Mouse (Mus musculus) limb, embryonic 10.5 days (tissue): ENCODE measurements at regions not wholly inside any gene's neighbourhood (a gene's known extent, or its start where the extent isn't known, plus 50 kb on each side); places are given as distances from the start of the nearest gene placed in this dataset.

Experiments
- DNase-seq: peaks from one replicate; pipeline ENCODE4 v3.0.0-alpha.2; 2017; ENCODE audit warnings: low spot score
- H3K27ac ChIP-seq: fragments of 300-500 bp; sonication (generic); 2 replicates; pipeline ENCODE4 v1.5.1; 2016; ENCODE audit warnings: mild to moderate bottlenecking
- H3K27me3 ChIP-seq: fragments of 300-500 bp; sonication (generic); 2 replicates; pipeline ENCODE4 v1.6.1; 2016; ENCODE audit warnings: low read depth, mild to moderate bottlenecking; ENCODE audit not compliant: poor library complexity, severe bottlenecking
- H3K36me3 ChIP-seq: fragments of 300-500 bp; sonication (generic); 2 replicates; pipeline ENCODE4 v1.6.1; 2016; ENCODE audit warnings: mild to moderate bottlenecking, moderate library complexity
- H3K4me1 ChIP-seq: fragments of 300-500 bp; sonication (generic); 2 replicates; pipeline ENCODE4 v1.6.1; 2016
- H3K4me3 ChIP-seq: fragments of 300-500 bp; sonication (generic); 2 replicates; pipeline ENCODE4 v1.5.1; 2016; ENCODE audit warnings: mild to moderate bottlenecking, moderate library complexity
- H3K9me3 ChIP-seq: fragments of 300-500 bp; sonication (generic); replicated peaks from 2 replicates; pipeline ENCODE4 v1.6.1; 2016; ENCODE audit warnings: mild to moderate bottlenecking
- WGBS: fragments of 180-500 bp; shearing (Covaris S2); methylation state at CpG from one replicate; pipeline ENCODE4 v1.1.7; 2016; 5-methylcytosine and 5-hydroxymethylcytosine counted together

DNA sequence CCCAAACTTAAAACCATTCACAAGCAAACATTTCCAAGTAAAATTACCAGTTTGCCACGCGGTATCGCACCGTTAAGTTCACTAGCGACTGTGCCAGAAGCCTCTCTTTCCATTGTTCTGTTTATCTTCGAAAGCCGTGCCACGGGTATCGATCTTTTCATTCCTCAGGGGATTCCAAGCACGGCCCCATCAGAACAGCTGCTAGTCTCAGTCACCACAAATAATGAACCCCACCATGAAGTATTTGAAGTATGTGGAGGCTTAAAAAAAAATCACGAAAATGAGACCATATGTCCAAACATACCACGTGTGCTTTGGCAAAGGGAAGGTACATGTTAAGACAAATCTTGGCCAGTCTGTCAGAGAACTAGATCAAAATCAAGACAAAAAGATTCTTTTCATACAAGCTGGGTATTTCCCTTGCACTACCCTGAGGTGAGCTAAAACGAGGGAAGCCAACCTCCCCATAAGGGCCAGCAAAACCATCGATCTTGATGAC, 213.3 kb downstream of the Npr3 start:
- H3K27me3 ChIP-seq: no peaks in the 10 kb centered on the region
- H3K27ac ChIP-seq: no peak overlapping the region
- H3K36me3 ChIP-seq: no peaks in the 10 kb centered on the region
- DNase-seq: no peak
- no peaks in the 10 kb centered on the region for H3K9me3 ChIP-seq
- no peak overlapping the region for H3K4me3 ChIP-seq
- 88% methylated on average over 14 of the region's 14 CpGs for WGBS
- no peaks in the 10 kb centered on the region for H3K4me1 ChIP-seq

DNA sequence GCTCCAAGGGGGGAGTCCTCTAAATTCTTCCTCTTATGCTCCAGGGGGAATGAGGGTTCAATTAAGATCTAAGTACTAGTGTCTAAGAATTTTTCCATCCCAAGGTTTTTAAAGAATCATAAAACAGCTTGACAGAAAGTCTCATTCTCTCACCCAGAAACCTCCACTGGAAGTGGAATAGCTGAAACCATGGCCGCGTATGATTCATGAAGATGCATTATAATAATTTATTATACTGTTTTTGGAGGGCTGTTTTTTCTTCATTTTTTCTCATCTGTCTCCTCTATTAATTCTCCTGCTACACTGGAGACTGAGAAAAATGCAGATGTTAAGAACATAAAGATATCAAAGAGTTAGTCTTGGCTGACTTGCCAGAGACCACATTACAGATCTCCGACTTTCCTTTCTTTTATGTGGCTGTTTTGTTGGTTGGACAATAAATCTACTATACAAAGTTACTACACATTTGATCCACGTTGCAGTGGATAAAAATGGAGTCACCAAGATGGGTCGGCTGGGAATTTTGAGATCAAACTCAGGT, 242.2 kb downstream of the Npr3 start:
- Histone ChIP-seq H3K9me3 (no peaks in the 10 kb centered on the region), H3K36me3 (no peaks in the 10 kb centered on the region), H3K4me1 (no peaks in the 10 kb centered on the region), H3K27ac (no peak overlapping the region), H3K4me3 (no peak overlapping the region), H3K27me3 (no peaks in the 10 kb centered on the region)
- WGBS: 89% methylated on average over 5 of the region's 5 CpGs
- no peak for DNase-seq

DNA sequence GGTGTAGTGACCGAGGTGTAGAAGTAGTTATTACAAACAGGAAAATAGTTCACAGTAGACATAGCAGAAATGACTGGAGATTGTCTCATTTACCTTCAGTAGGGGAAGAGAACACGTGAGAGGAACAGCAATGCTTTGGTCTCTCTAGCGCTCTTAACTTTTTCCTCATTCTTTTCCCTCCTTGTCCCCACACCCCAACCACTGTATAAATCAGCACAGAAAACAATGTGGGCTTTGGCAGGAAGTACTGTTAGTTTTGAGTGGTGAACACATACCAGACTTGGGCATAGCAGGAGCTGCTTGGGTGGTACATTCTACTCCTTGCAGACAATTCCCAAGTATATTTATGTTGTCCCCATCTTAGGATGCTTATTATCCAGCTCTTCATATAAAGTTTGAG, 251.9 kb downstream of the Npr3 start:
- 92% methylated on average over 3 of the region's 3 CpGs for WGBS
- no peak overlapping the region for H3K4me3 ChIP-seq
- no peaks in the 10 kb centered on the region for H3K36me3 ChIP-seq

DNA sequence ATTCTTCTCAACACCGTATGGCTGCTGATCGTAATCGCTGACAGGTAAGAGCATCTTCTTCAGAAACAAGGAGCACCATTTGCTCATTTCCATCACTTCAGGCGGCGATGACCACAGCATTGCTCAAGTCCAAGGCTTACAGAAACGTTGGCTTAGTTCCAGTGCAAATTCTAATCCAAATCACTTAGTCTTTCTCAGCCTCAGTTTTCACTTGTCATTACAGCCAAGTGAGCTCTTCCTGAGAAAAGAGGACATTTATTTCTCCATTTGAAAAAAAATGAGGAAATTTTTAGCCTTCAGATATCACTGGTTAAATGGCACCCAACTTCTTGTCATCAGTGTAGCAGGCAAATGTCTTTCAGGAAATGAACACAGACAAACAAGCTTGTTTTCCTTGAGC, 246.8 kb upstream of the Tars start:
- WGBS: 91% methylated on average over 6 of the region's 6 CpGs

More for the DNA sequence above, 251.9 kb downstream of the Npr3 start:
- Histone ChIP-seq H3K27ac (no peak overlapping the region), H3K9me3 (no peaks in the 10 kb centered on the region), H3K27me3 (no peaks in the 10 kb centered on the region), H3K4me1 (no peaks in the 10 kb centered on the region)
- no peak for DNase-seq

DNA sequence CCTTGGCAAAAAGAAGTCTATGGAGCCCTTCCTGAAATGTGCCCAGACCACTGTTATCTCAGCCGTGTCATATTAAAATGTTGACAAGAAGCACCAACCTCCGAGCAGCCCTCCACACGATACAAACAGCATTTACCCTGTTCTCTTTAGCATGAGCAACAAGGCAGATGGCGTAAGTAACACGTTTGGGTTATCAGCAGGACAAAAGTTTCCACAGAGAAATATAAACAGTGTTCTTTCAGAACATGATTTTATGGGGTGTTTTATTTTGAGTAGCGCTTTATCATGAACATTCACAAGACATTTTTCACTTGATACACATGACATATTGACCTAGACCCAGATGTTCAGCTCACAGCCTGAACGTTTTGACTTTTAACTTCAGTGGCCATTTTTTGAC, 245.3 kb upstream of the Tars start:
- H3K4me1 ChIP-seq: no peaks in the 10 kb centered on the region
- H3K27ac ChIP-seq: no peak overlapping the region
- DNase-seq: no peak
- no peaks in the 10 kb centered on the region for H3K9me3 ChIP-seq
- H3K36me3 ChIP-seq: no peaks in the 10 kb centered on the region
- WGBS: 82% methylated on average over 7 of the region's 7 CpGs
- no peaks in the 10 kb centered on the region for H3K27me3 ChIP-seq
- H3K4me3 ChIP-seq: no peak overlapping the region

More for the DNA sequence above, 246.8 kb upstream of the Tars start:
- H3K27ac ChIP-seq: no peak overlapping the region
- no peaks in the 10 kb centered on the region for H3K9me3 ChIP-seq
- no peak for DNase-seq
- H3K4me3 ChIP-seq: no peak overlapping the region
- no peaks in the 10 kb centered on the region for H3K4me1 ChIP-seq
- no peaks in the 10 kb centered on the region for H3K27me3 ChIP-seq
- no peaks in the 10 kb centered on the region for H3K36me3 ChIP-seq

DNA sequence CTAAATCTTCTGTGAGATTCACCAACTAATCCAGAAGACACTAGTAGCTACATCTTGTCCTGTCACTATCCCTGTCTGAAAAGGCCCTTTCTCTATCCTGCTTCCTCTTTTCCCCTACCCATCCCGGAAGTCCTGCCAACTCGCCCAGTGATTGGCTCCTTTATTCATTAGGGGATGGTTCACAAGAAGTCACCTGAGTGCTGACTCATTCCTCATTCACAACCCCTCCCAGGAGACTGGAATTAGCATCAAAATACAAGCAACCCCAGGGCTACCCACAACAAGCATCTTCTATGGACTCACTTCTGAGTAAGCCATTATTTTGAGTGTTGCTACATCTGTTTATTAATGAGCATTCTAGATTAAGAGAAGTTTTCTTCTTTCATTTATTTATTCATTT, 231.2 kb upstream of the Tars start:
- Histone ChIP-seq H3K4me1 (no peaks in the 10 kb centered on the region), H3K27ac (no peak overlapping the region), H3K36me3 (no peaks in the 10 kb centered on the region), H3K9me3 (no peaks in the 10 kb centered on the region), H3K4me3 (no peak overlapping the region), H3K27me3 (no peaks in the 10 kb centered on the region)
- DNase-seq: no peak
- WGBS: 89% methylated on average over 2 of the region's 2 CpGs

DNA sequence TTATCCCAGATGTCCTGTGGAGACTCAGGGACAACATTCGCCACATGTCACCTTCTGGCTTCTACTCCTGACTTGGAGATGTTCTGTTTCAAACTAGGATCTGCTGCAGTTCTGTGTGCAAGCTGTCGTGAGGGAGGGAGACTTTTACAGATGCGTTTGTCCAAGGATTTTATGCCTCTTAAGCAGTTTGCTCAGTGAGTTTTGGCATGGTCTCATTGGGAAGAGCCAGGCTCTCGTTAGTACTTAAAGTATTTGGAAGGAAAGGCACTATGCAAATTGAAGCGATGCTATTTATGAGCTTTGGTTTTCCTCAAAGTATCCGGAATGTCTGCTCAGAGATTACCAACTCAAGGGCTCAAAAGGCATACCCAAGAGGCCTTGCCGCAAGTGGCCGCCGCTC, 227.0 kb upstream of the Tars start:
- Histone ChIP-seq H3K4me1 (no peaks in the 10 kb centered on the region), H3K4me3 (no peak overlapping the region), H3K9me3 (no peaks in the 10 kb centered on the region), H3K36me3 (no peaks in the 10 kb centered on the region), H3K27me3 (no peaks in the 10 kb centered on the region), H3K27ac (no peak overlapping the region)
- DNase-seq: no peak
- whole genome bisulfite sequencing: 86% methylated on average over 9 of the region's 9 CpGs

DNA sequence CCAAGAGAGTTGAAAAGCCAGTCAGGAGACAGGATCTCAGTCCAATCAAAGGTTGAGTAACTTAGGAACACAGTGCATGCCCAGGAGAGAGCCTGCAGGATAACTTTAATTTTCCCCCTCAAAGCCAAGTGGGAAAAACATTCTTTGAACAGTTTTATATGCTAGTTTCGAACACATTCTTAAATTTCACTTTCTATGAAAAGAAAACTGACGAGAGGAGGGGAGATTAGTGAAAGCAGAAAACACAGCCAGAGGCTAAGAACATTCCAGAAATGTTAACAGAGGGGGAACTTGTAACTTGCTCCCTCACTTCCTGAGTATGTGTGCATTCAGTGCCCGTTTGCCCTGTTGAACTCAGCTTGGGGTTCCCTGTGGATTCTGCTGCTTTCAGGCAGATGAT, 213.0 kb upstream of the Tars start:
- Histone ChIP-seq H3K4me1 (no peaks in the 10 kb centered on the region), H3K36me3 (no peaks in the 10 kb centered on the region), H3K27me3 (no peaks in the 10 kb centered on the region), H3K9me3 (no peaks in the 10 kb centered on the region), H3K4me3 (no peak overlapping the region), H3K27ac (no peak overlapping the region)
- no peak for DNase-seq
- 67% methylated on average over 3 of the region's 3 CpGs for WGBS

DNA sequence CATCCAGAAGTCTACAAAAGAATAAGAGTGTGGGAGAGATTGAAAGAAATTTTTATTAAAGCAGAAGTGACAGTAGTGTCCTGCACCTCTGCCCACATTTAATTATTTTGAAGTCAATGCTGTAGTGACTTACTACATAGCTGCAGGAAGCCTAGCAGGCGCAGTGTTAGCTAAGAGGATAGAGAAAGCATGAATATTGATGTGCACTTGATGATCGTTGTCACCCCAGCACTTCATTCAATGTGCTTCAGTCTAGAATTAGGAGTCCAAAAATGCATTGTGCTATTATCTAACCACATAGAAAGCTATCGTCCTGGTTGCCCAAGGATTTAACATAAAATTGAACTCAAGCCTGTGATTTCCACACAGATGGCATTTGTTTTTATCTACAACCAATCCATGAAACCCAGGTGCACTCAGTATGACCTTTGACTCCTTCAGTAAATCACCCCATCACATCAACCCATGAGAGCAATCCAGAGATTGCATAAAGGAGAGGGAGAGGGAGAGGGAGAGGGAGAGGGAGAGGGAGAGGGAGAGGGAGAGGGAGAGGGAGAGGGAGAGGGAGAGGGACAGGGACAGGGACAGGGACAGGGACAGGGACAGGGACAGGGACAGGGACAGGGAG, 210.7 kb upstream of the Tars start:
- Histone ChIP-seq H3K4me3 (no peak overlapping the region), H3K27me3 (no peaks in the 10 kb centered on the region), H3K36me3 (no peaks in the 10 kb centered on the region), H3K4me1 (no peaks in the 10 kb centered on the region), H3K27ac (no peak overlapping the region), H3K9me3 (no peaks in the 10 kb centered on the region)
- 82% methylated on average over 3 of the region's 3 CpGs for WGBS
- DNase-seq: no peak

DNA sequence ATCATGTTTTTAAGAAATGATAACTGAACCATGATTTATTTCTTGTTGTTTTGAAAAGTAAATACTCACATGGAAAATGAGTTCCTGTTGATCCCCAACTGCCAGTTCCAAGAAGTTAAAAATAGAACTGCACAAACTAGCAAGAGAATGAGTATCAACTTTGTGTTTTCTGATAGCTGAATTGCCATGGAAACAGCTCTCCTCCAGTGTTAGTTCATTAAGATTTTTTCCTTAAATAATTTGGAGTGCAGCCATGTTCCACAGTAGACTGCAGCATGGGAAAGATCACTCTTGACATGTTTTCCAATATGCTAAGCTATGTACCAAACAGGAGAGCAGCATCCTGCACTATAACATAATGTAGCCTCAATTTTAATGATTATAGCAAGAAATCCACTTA, 208.0 kb upstream of the Tars start:
- Histone ChIP-seq H3K27ac (no peak overlapping the region), H3K9me3 (no peaks in the 10 kb centered on the region), H3K4me3 (no peak overlapping the region), H3K27me3 (no peaks in the 10 kb centered on the region), H3K4me1 (no peaks in the 10 kb centered on the region), H3K36me3 (no peaks in the 10 kb centered on the region)
- no peak for DNase-seq

DNA sequence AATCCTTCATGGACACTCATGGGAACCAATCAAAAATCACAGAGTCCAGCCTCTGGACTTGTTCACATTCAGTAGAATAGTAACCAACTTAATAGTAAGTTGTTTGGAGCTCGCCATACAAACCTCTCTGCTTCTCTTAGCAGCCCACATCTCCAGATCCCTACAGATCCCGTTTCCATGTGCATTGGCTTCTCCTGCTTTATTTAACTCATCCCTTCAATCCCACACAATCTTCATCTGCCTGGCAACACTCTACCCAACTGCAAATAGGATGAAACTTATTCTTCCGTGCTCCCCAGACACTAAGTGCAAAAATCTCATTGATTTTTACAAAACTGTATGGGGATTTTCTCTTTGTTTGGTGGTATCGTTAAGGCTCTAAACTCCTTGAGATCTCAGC, 206.2 kb upstream of the Tars start:
- no peak overlapping the region for H3K27ac ChIP-seq
- H3K36me3 ChIP-seq: no peaks in the 10 kb centered on the region
- no peak overlapping the region for H3K4me3 ChIP-seq
- no peak for DNase-seq
- no peaks in the 10 kb centered on the region for H3K9me3 ChIP-seq
- WGBS: 94% methylated on average over 4 of the region's 4 CpGs
- H3K4me1 ChIP-seq: no peaks in the 10 kb centered on the region
- no peaks in the 10 kb centered on the region for H3K27me3 ChIP-seq

DNA sequence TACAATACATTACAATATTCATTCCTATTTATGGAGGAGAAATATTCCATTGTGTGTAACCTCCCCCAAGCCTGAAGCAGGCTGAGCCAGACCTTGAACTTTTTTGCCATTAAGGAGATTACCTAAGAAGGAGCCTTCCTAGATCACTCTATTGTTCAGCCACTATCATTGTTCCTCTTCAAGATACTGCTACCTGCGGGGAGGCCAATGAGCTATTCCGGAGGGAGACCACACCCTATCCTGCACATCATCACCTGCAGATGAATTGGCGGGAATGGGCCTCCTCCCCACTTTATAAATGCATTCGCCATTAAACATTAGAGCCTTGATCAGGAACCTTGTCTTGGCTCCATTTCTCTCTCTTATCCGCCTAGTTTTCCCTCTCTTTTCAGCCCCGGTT, 197.6 kb upstream of the Tars start:
- DNase-seq: no peak
- H3K4me3 ChIP-seq: no peak overlapping the region
- no peaks in the 10 kb centered on the region for H3K4me1 ChIP-seq
- no peaks in the 10 kb centered on the region for H3K27me3 ChIP-seq
- H3K9me3 ChIP-seq: no peaks in the 10 kb centered on the region
- H3K27ac ChIP-seq: no peak overlapping the region
- 86% methylated on average over 6 of the region's 6 CpGs for WGBS
- no peaks in the 10 kb centered on the region for H3K36me3 ChIP-seq

DNA sequence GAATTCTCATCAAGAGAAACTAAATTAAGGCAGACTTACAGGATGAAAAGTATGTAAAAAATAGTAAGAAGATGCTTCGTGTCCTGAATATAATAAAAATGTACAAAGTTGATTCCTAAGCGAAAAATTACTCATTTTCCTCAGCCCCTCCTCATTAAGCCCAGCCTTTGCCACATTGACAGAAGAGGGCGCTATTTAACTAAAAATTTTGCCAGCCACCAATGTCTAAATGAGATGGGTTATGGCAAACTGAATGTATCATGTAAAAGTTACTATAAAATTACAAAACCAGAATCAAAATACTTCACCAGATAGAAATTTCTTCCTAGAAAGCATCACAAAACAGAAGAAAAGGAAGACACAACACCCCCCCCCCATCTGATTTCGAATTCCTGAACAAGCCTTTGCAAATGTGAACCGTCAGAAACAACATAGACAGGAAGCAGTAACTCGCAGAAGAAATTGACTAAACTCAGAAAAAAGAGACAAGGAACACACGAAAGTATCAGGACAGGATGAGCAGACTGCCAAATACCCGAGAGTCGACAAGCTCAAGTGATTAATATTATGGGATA, 191.2 kb upstream of the Tars start:
- H3K9me3 ChIP-seq: no peaks in the 10 kb centered on the region
- no peaks in the 10 kb centered on the region for H3K36me3 ChIP-seq
- no peak overlapping the region for H3K27ac ChIP-seq
- DNase-seq: no peak
- H3K4me1 ChIP-seq: no peaks in the 10 kb centered on the region
- WGBS: 59% methylated on average over 9 of the region's 9 CpGs
- no peak overlapping the region for H3K4me3 ChIP-seq
- no peaks in the 10 kb centered on the region for H3K27me3 ChIP-seq

DNA sequence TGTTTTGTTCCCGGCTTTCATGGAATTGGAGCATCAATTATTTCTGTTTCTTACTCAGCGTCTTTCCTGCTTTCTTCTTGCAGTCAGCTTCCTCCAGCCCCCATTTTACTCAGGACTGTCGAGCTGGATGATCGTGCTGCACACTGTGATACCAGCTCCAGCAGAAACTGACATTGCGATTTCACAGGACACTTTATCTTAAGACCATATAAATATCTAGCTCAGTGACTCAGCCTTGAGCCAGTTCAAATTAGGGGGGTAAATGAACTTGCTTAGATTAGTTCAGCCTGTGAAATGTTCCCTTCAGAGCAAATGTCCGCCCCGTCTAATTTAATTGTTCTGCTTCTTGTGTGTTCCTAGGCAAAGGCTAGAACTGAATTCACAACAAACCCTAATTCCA, 190.3 kb upstream of the Tars start:
- Histone ChIP-seq H3K27ac (no peak overlapping the region), H3K4me3 (no peak overlapping the region), H3K4me1 (no peaks in the 10 kb centered on the region), H3K36me3 (no peaks in the 10 kb centered on the region), H3K27me3 (no peaks in the 10 kb centered on the region), H3K9me3 (no peaks in the 10 kb centered on the region)
- 73% methylated on average over 7 of the region's 7 CpGs for WGBS
- DNase-seq: no peak
